Mouse (Mus musculus) cerebellum, adult 2 months (tissue): ENCODE measurements around the gene Mier1.

Experiments used
- CTCF ChIP-seq: fragments of 200-500 bp; IDR thresholded peaks from 2 replicates; pipeline ENCODE4 v1.5.1; 2011; ENCODE audit warnings: low read depth, mild to moderate bottlenecking, control low read depth, low read length, moderate library complexity, borderline replicate concordance; ENCODE audit not compliant: insufficient read depth
- POLR2A ChIP-seq: fragments of 200-500 bp; IDR thresholded peaks from 2 replicates; pipeline ENCODE4 v1.6.1; 2011; ENCODE audit warnings: low read length, control low read depth, borderline replicate concordance; ENCODE audit not compliant: insufficient read depth

- TF ChIP-seq CTCF (no peak), POLR2A (no peak)
Measured at GRCm38 (mm10) chr4:103188786-103189640, 74.8 kb downstream of the Mier1 start.
